Mouse (Mus musculus) limb, embryonic 12.5 days (tissue): ENCODE data around the gene Tmem109. TPM values are rescaled to one million over a fixed set of nuclear protein-coding genes. Genes with fewer than 3 reads are reported as not detected.

Experiments used
- ATAC-seq: fragments of 200-750 bp; cut with Nextera tagmentation; 2 replicates; pipeline ENCODE4 v1.8.0; 2017; ENCODE audit warnings: low read depth, moderate TSS enrichment; ENCODE audit not compliant: insufficient number of reproducible peaks, insufficient read depth, low FRiP score, low TSS enrichment
- H3K27ac ChIP-seq: fragments of 300-500 bp; sonication (generic); 2 replicates; pipeline ENCODE4 v1.5.1; 2016; ENCODE audit warnings: mild to moderate bottlenecking, moderate library complexity
- H3K27me3 ChIP-seq: fragments of 300-500 bp; sonication (generic); 2 replicates; pipeline ENCODE4 v1.6.1; 2016; ENCODE audit warnings: mild to moderate bottlenecking, moderate library complexity
- H3K36me3 ChIP-seq: fragments of 300-500 bp; sonication (generic); 2 replicates; pipeline ENCODE4 v1.6.1; 2016; ENCODE audit warnings: mild to moderate bottlenecking, moderate library complexity
- H3K4me1 ChIP-seq: fragments of 300-500 bp; sonication (generic); replicated peaks from 2 replicates; pipeline ENCODE4 v1.6.1; 2016
- H3K4me2 ChIP-seq: fragments of 300-500 bp; sonication (generic); 2 replicates; pipeline ENCODE4 v1.6.1; 2016; ENCODE audit warnings: mild to moderate bottlenecking, moderate library complexity
- H3K4me3 ChIP-seq: fragments of 300-500 bp; sonication (generic); replicated peaks from 2 replicates; pipeline ENCODE4 v1.5.1; 2016; ENCODE audit warnings: mild to moderate bottlenecking
- H3K9ac ChIP-seq: fragments of 300-500 bp; sonication (generic); replicated peaks from 2 replicates; pipeline ENCODE4 v1.6.1; 2016; ENCODE audit warnings: mild to moderate bottlenecking, moderate library complexity
- H3K9me3 ChIP-seq: fragments of 300-500 bp; sonication (generic); 2 replicates; pipeline ENCODE4 v1.6.1; 2016; ENCODE audit warnings: mild to moderate bottlenecking, moderate library complexity
- WGBS: fragments of 180-500 bp; shearing (Covaris S2); methylation state at CpG from one replicate; pipeline ENCODE4 v1.1.7; 2016; 5-methylcytosine and 5-hydroxymethylcytosine counted together
- polyA plus RNA-seq: library from polyadenylated mRNA; unstranded; fragments of >200 nt; fragmentation: Nextera tagmentation; extraction: Ambion mirVana; gene quantifications from 2 replicates; pipeline ENCODE4 v1.2.1, GENCODE M21; 2016

The Tmem109 gene
- polyA plus RNA-seq, 1 experiment from 2014 or later = 68.7 TPM

GRCm38 (mm10) chr19:10909087-10909721 lies 27.4 kb upstream of the Tmem109 start:
- H3K9me3 ChIP-seq = no peaks in the 10 kb centered on the region
- 82% methylated on average over 6 of the region's 6 CpGs for WGBS
- H3K9ac ChIP-seq = no peak overlapping the region; the same call in 1 of the 2 replicates
- peak overlapping the region; percentile 72 for H3K27ac ChIP-seq
- no peak overlapping the region for H3K4me2 ChIP-seq
- H3K4me1 ChIP-seq = peaks cover 15% of the 10 kb centered on the region
- no peaks in the 10 kb centered on the region for H3K27me3 ChIP-seq
- ATAC-seq = 0 out of 2 replicates have a peak, but pooled peaks have one; percentile 29
- peaks cover 40% of the 10 kb centered on the region for H3K36me3 ChIP-seq
- no peak overlapping the region for H3K4me3 ChIP-seq

GRCm38 (mm10) chr19:10907891-10908290 lies 26.1 kb upstream of the Tmem109 start:
- peaks cover 15% of the 10 kb centered on the region for H3K4me1 ChIP-seq
- no peak overlapping the region for H3K9ac ChIP-seq
- no peak overlapping the region for H3K4me3 ChIP-seq
- H3K9me3 ChIP-seq = no peaks in the 10 kb centered on the region
- no peaks in the 10 kb centered on the region for H3K27me3 ChIP-seq
- peaks cover 53% of the 10 kb centered on the region for H3K36me3 ChIP-seq
- no peak for ATAC-seq
- WGBS = 55% methylated on average over 3 of the region's 3 CpGs
- no peak overlapping the region for H3K27ac ChIP-seq
- no peak overlapping the region for H3K4me2 ChIP-seq

- H3K9ac ChIP-seq = no peak overlapping the region
- no peak for ATAC-seq
- H3K36me3 ChIP-seq = peaks cover 76% of the 10 kb centered on the region
- WGBS = 78% methylated on average over 5 of the region's 5 CpGs
- no peaks in the 10 kb centered on the region for H3K9me3 ChIP-seq
- peak overlapping the region; percentile 82 for H3K27ac ChIP-seq
- no peak overlapping the region for H3K4me3 ChIP-seq
- no peaks in the 10 kb centered on the region for H3K27me3 ChIP-seq
- peaks cover 15% of the 10 kb centered on the region for H3K4me1 ChIP-seq
- H3K4me2 ChIP-seq = peak overlapping the region; percentile 23; the same call in 1 of the 2 replicates
These were observed 23.9 kb upstream of the Tmem109 start for GRCm38 (mm10) chr19:10905728-10906000.

GRCm38 (mm10) chr19:10904927-10905727 lies 23.3 kb upstream of the Tmem109 start:
- no peaks in the 10 kb centered on the region for H3K27me3 ChIP-seq
- WGBS = 51% methylated on average over 7 of the region's 7 CpGs
- no peaks in the 10 kb centered on the region for H3K9me3 ChIP-seq
- no peak overlapping the region for H3K9ac ChIP-seq
- ATAC-seq = peak; percentile 52; the same call in 1 of the 2 replicates
- H3K36me3 ChIP-seq = peaks cover 81% of the 10 kb centered on the region
- H3K4me1 ChIP-seq = peaks cover 15% of the 10 kb centered on the region
- peak overlapping the region; percentile 23; the same call in 1 of the 2 replicates for H3K4me2 ChIP-seq
- peak overlapping the region; percentile 82 for H3K27ac ChIP-seq
- H3K4me3 ChIP-seq = no peak overlapping the region

GRCm38 (mm10) chr19:10904512-10904911 lies 22.7 kb upstream of the Tmem109 start:
- Histone ChIP-seq H3K9me3 (no peaks in the 10 kb centered on the region), H3K9ac (no peak overlapping the region), H3K27ac (peak overlapping the region; percentile 72), H3K27me3 (no peaks in the 10 kb centered on the region), H3K36me3 (peaks cover 87% of the 10 kb centered on the region), H3K4me2 (no peak overlapping the region), H3K4me1 (peaks cover 15% of the 10 kb centered on the region), H3K4me3 (no peak overlapping the region)
- ATAC-seq = no peak
- WGBS = 91% methylated on average over 5 of the region's 5 CpGs

GRCm38 (mm10) chr19:10901046-10901445 lies 19.2 kb upstream of the Tmem109 start:
- no peaks in the 10 kb centered on the region for H3K27me3 ChIP-seq
- no peak for ATAC-seq
- H3K4me3 ChIP-seq = no peak overlapping the region
- H3K9ac ChIP-seq = no peak overlapping the region
- no peaks in the 10 kb centered on the region for H3K9me3 ChIP-seq
- H3K4me1 ChIP-seq = peaks cover 20% of the 10 kb centered on the region
- WGBS = 95% methylated on average over 5 of the region's 5 CpGs
- no peak overlapping the region for H3K4me2 ChIP-seq
- no peak overlapping the region for H3K27ac ChIP-seq
- peaks cover 89% of the 10 kb centered on the region for H3K36me3 ChIP-seq

- no peaks in the 10 kb centered on the region for H3K9me3 ChIP-seq
- 87% methylated on average over 6 of the region's 6 CpGs for WGBS
- no peak overlapping the region for H3K27ac ChIP-seq
- no peak overlapping the region for H3K4me2 ChIP-seq
- ATAC-seq = no peak
- H3K4me1 ChIP-seq = peaks cover 17% of the 10 kb centered on the region
- H3K36me3 ChIP-seq = peaks cover 82% of the 10 kb centered on the region
- no peak overlapping the region for H3K4me3 ChIP-seq
- H3K27me3 ChIP-seq = no peaks in the 10 kb centered on the region
- no peak overlapping the region for H3K9ac ChIP-seq
These were observed 18.5 kb upstream of the Tmem109 start for GRCm38 (mm10) chr19:10900315-10900714.

- Histone ChIP-seq H3K4me3 (no peak overlapping the region), H3K9ac (no peak overlapping the region), H3K27me3 (no peaks in the 10 kb centered on the region), H3K9me3 (no peaks in the 10 kb centered on the region), H3K27ac (no peak overlapping the region), H3K4me2 (no peak overlapping the region), H3K4me1 (peaks cover 15% of the 10 kb centered on the region), H3K36me3 (peaks cover 53% of the 10 kb centered on the region)
- 87% methylated on average over 8 of the region's 8 CpGs for WGBS
- no peak for ATAC-seq
These were observed 15.7 kb upstream of the Tmem109 start for GRCm38 (mm10) chr19:10897491-10897890.

- peak overlapping the region; percentile 77 for H3K4me2 ChIP-seq
- no peak overlapping the region for H3K27ac ChIP-seq
- ATAC-seq = no peak
- no peak overlapping the region; the same call in 1 of the 2 replicates for H3K4me3 ChIP-seq
- H3K36me3 ChIP-seq = peaks cover 47% of the 10 kb centered on the region
- H3K4me1 ChIP-seq = peaks cover 15% of the 10 kb centered on the region
- 0 out of 2 replicates have a peak overlapping the region, but pooled peaks have one; percentile 87 for H3K9ac ChIP-seq
- 90% methylated on average over 7 of the region's 7 CpGs for WGBS
- H3K9me3 ChIP-seq = no peaks in the 10 kb centered on the region
- H3K27me3 ChIP-seq = no peaks in the 10 kb centered on the region
These were observed 15.0 kb upstream of the Tmem109 start for GRCm38 (mm10) chr19:10896849-10897248.

- Histone ChIP-seq H3K9me3 (no peaks in the 10 kb centered on the region), H3K4me3 (peak overlapping the region; percentile 92), H3K4me2 (peak overlapping the region; percentile 77), H3K9ac (peak overlapping the region; percentile 87), H3K36me3 (peaks cover 36% of the 10 kb centered on the region), H3K4me1 (peaks cover 15% of the 10 kb centered on the region), H3K27ac (peak overlapping the region; percentile 94), H3K27me3 (no peaks in the 10 kb centered on the region)
- WGBS = 2% methylated on average over 16 of the region's 16 CpGs
- no peak for ATAC-seq
These were observed 13.9 kb upstream of the Tmem109 start for GRCm38 (mm10) chr19:10895708-10896107.

- peaks cover 29% of the 10 kb centered on the region for H3K36me3 ChIP-seq
- H3K9ac ChIP-seq = peak within 1 kb of the TSS; percentile 87
- no peaks in the 10 kb centered on the region for H3K9me3 ChIP-seq
- under 1% methylated on average over 43 of the region's 43 CpGs for WGBS
- ATAC-seq = peak; percentile 90
- peak within 1 kb of the TSS; percentile 94 for H3K27ac ChIP-seq
- H3K4me3 ChIP-seq = peak within 1 kb of the TSS; percentile 92
- peak within 1 kb of the TSS; percentile 77 for H3K4me2 ChIP-seq
- no peaks in the 10 kb centered on the region for H3K27me3 ChIP-seq
- peaks cover 15% of the 10 kb centered on the region for H3K4me1 ChIP-seq
These were observed 13.3 kb upstream of the Tmem109 start, which contains the start of gene Prpf19 for GRCm38 (mm10) chr19:10895016-10895528. TSS of gene Prpf19 (plus strand) at chr19:10895231.
